Mouse (Mus musculus) lung, embryonic 14.5 days (tissue): ENCODE results near the gene Zfp36l2. TPM values are rescaled to one million over a fixed set of nuclear protein-coding genes. Genes with fewer than 3 reads are reported as not detected.

Experiments used
- ATAC-seq: fragments of 200-750 bp; cut with Nextera tagmentation; 2 replicates; pipeline ENCODE4 v1.8.0; 2017; ENCODE audit warnings: mild to moderate bottlenecking, moderate TSS enrichment, moderate library complexity; ENCODE audit not compliant: insufficient read depth
- DNase-seq: peaks from one replicate; pipeline ENCODE4 v3.0.0-alpha.2; 2015
- H3K27ac ChIP-seq: fragments of 300-500 bp; sonication (generic); 2 replicates; pipeline ENCODE4 v1.5.1; 2014; ENCODE audit warnings: low read depth, mild to moderate bottlenecking, moderate library complexity
- H3K27me3 ChIP-seq: fragments of 300-500 bp; sonication (generic); 2 replicates; pipeline ENCODE4 v1.6.1; 2014; ENCODE audit warnings: low read length, control low read depth; ENCODE audit not compliant: insufficient read depth
- H3K36me3 ChIP-seq: fragments of 300-500 bp; sonication (generic); 2 replicates; pipeline ENCODE4 v1.6.1; 2014; ENCODE audit warnings: control low read depth; ENCODE audit not compliant: insufficient read depth
- H3K4me1 ChIP-seq: fragments of 300-500 bp; sonication (generic); 2 replicates; pipeline ENCODE4 v1.6.1; 2014; ENCODE audit warnings: antibody characterized with exemption, control low read depth; ENCODE audit not compliant: insufficient read depth
- H3K4me2 ChIP-seq: fragments of 300-500 bp; sonication (generic); 2 replicates; pipeline ENCODE4 v1.6.1; 2014; ENCODE audit warnings: mild to moderate bottlenecking
- H3K4me3 ChIP-seq: fragments of 300-500 bp; sonication (generic); 2 replicates; pipeline ENCODE4 v1.5.1; 2014; ENCODE audit warnings: low read depth, low read length
- H3K9ac ChIP-seq: fragments of 300-500 bp; sonication (generic); 2 replicates; pipeline ENCODE4 v1.6.1; 2014
- H3K9me3 ChIP-seq: fragments of 300-500 bp; sonication (generic); 2 replicates; pipeline ENCODE4 v1.6.1; 2016; ENCODE audit warnings: low read depth, low read length, control low read depth
- CTCF ChIP-seq: IDR thresholded peaks from 2 replicates; pipeline ENCODE4 v1.5.1; 2016; ENCODE audit warnings: antibody characterized with exemption, low read depth
- WGBS: fragments of 180-500 bp; shearing (Covaris S2); extraction: QIAGEN DNeasy Blood & Tissue Kit; methylation state at CpG from one replicate; pipeline ENCODE4 v1.1.7; 2014; 5-methylcytosine and 5-hydroxymethylcytosine counted together
- polyA plus RNA-seq: library from polyadenylated mRNA; unstranded; fragments of >200 nt; fragmentation: Nextera tagmentation; extraction: Ambion mirVana; gene quantifications from 2 replicates; pipeline ENCODE4 v1.2.1, GENCODE M21; 2014

Gene Zfp36l2
- polyA plus RNA-seq, 1 experiment from 2014 or later, result 21.9 TPM

- Histone ChIP-seq H3K4me2 (no peak overlapping the region), H3K9me3 (no peaks in the 10 kb centered on the region), H3K27ac (peak overlapping the region; percentile 4; the same call in 1 of the 2 replicates), H3K9ac (no peak overlapping the region), H3K27me3 (no peaks in the 10 kb centered on the region), H3K4me1 (peaks cover 17% of the 10 kb centered on the region), H3K36me3 (no peaks in the 10 kb centered on the region), H3K4me3 (no peak overlapping the region)
- no peak for DNase-seq
- 60% methylated on average over 8 of the region's 8 CpGs for WGBS
- no peak for TF ChIP-seq CTCF
- ATAC-seq, result no peak
Observed at GRCm38 (mm10) chr17:84162211-84162760, 25.5 kb downstream of the Zfp36l2 start.

- Histone ChIP-seq H3K9me3 (no peaks in the 10 kb centered on the region), H3K27me3 (no peaks in the 10 kb centered on the region), H3K36me3 (no peaks in the 10 kb centered on the region), H3K27ac (peak overlapping the region; percentile 67; the same call in 1 of the 2 replicates), H3K4me1 (peaks cover 17% of the 10 kb centered on the region), H3K4me2 (no peak overlapping the region), H3K4me3 (no peak overlapping the region), H3K9ac (no peak overlapping the region)
- 17% methylated on average over 6 of the region's 6 CpGs for WGBS
- no peak for TF ChIP-seq CTCF
- DNase-seq (peak; percentile 58), ATAC-seq (peak; percentile 30; the same call in 1 of the 2 replicates)
Observed at GRCm38 (mm10) chr17:84161231-84161854, 26.4 kb downstream of the Zfp36l2 start.

DNA sequence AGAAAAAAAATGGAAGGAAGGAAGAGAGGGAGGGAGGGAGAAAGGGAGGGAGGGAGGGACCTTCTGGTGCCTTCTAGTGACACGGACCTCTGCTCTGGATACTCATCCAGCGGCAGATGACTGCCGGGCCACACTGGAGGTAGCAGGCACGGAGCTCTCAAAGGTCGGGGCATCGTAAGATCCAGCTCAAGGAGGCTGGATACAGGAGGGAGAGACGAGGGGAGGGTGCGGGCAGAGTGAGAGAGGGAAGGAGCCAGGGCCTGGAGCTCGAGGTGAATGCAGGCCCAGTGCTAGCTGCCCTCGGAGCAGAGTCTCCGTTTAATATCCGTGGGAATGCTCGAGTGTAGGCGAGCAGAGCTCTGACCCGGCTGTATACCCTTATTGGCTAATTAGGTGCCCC lies 28.9 kb downstream of the Zfp36l2 start:
- DNase-seq (no peak), ATAC-seq (no peak)
- Histone ChIP-seq H3K36me3 (no peaks in the 10 kb centered on the region), H3K27ac (peak overlapping the region; percentile 94; the same call in 1 of the 2 replicates), H3K27me3 (no peaks in the 10 kb centered on the region), H3K4me1 (peaks cover 17% of the 10 kb centered on the region), H3K4me3 (no peak overlapping the region), H3K9ac (peak overlapping the region; percentile 16; the same call in 1 of the 2 replicates), H3K9me3 (no peaks in the 10 kb centered on the region), H3K4me2 (no peak overlapping the region)
- TF ChIP-seq CTCF, result no peak
- WGBS, result 58% methylated on average over 15 of the region's 15 CpGs

GRCm38 (mm10) chr17:84158461-84158795 lies 29.3 kb downstream of the Zfp36l2 start:
- no peak for ATAC-seq
- no peaks in the 10 kb centered on the region for H3K27me3 ChIP-seq
- no peak for DNase-seq
- H3K27ac ChIP-seq, result peak overlapping the region; percentile 94
- no peaks in the 10 kb centered on the region for H3K36me3 ChIP-seq
- no peak overlapping the region for H3K4me3 ChIP-seq
- peaks cover 17% of the 10 kb centered on the region for H3K4me1 ChIP-seq
- no peak for TF ChIP-seq CTCF
- no peak overlapping the region for H3K9ac ChIP-seq
- H3K9me3 ChIP-seq, result no peaks in the 10 kb centered on the region
- WGBS, result 80% methylated on average over 12 of the region's 12 CpGs
- H3K4me2 ChIP-seq, result no peak overlapping the region

GRCm38 (mm10) chr17:84157743-84158460 lies 29.8 kb downstream of the Zfp36l2 start:
- H3K27ac ChIP-seq, result peak overlapping the region; percentile 94

DNA sequence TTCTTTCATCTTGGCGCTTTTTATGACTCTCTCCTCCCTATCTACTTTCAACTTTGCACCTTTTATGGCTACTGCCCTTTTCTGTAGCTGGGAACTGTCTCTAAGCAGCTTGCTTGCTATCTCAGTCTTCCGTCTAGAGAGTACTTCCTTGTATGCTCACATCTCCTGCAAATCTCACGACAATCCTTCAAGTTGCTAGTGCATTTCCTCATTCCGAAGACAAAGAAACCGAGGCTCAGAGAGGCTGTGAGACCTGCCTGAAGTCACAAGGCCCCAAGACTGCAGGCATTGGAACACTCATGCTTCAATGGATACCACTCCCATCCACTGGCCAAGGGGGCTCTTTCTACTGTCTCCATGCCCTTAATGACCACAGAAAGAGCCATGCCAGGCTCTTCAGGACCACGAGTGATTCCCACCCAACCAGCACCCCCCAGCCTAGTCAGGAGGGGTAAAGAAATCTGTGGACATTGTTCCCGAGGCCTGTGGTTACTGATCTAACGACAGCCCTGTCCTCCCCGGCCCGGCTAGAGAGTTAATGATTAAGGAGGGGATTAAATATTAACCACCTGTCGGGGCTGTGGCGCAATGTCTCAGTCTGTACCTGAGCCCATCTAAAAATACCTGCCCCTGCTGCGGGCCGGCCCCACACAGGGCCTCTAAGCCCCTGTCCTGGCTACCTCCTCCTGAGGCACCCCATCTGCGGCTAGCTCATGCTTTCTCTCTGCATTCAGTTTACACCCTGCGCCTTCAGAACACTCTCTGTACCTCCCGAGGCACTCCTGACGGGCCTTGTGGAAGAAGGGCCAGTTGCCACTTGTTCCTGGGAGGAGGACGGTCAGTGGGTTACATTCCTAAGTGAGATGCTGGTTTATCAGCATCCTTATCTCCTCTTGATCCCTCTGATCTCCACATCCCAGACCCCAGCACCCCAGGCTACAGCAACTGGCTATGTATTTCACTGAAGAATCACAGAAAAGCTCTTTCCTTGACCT lies 30.7 kb downstream of the Zfp36l2 start:
- H3K27me3 ChIP-seq, result no peaks in the 10 kb centered on the region
- H3K27ac ChIP-seq, result peak overlapping the region; percentile 94
- ATAC-seq (peak; percentile 76), DNase-seq (peak; percentile 74)
- 39% methylated on average over 19 of the region's 19 CpGs for WGBS
- no peaks in the 10 kb centered on the region for H3K36me3 ChIP-seq
- H3K9ac ChIP-seq, result 0 out of 2 replicates have a peak overlapping the region, but pooled peaks have one; percentile 11
- 0 out of 2 replicates have a peak overlapping the region, but pooled peaks have one; percentile 0 for H3K4me2 ChIP-seq
- TF ChIP-seq CTCF, result no peak
- peaks cover 22% of the 10 kb centered on the region for H3K4me1 ChIP-seq
- H3K9me3 ChIP-seq, result no peaks in the 10 kb centered on the region
- H3K4me3 ChIP-seq, result no peak overlapping the region

More at GRCm38 (mm10) chr17:84157743-84158460, 29.8 kb downstream of the Zfp36l2 start:
- 0 out of 2 replicates have a peak overlapping the region, but pooled peaks have one; percentile 0 for H3K4me2 ChIP-seq
- H3K4me1 ChIP-seq, result peaks cover 17% of the 10 kb centered on the region
- no peak overlapping the region for H3K4me3 ChIP-seq
- no peaks in the 10 kb centered on the region for H3K9me3 ChIP-seq
- H3K9ac ChIP-seq, result no peak overlapping the region
- no peaks in the 10 kb centered on the region for H3K36me3 ChIP-seq
- H3K27me3 ChIP-seq, result no peaks in the 10 kb centered on the region
- WGBS, result 60% methylated on average over 6 of the region's 6 CpGs
- DNase-seq (no peak), ATAC-seq (no peak)
- TF ChIP-seq CTCF, result no peak
